Mouse (Mus musculus) inflammation-experienced regulatory T-cells, adult 6 months (primary cell): ENCODE results near the gene Ndst4. TPM values are rescaled to one million over a fixed set of nuclear protein-coding genes. Genes with fewer than 3 reads are reported as not detected.

ENCODE experiments used
- ATAC-seq: one replicate; pipeline ENCODE4 v1.8.0; 2017
- polyA plus RNA-seq, 3 experiments: library from polyadenylated mRNA; unstranded; fragments of 100-300 nt; shearing (Covaris generic); gene quantifications; one replicate each; pipeline ENCODE4 v1.2.1; 2017

The Ndst4 gene
- polyA plus RNA-seq, 3 experiments from 2014 or later = not detected

DNA sequence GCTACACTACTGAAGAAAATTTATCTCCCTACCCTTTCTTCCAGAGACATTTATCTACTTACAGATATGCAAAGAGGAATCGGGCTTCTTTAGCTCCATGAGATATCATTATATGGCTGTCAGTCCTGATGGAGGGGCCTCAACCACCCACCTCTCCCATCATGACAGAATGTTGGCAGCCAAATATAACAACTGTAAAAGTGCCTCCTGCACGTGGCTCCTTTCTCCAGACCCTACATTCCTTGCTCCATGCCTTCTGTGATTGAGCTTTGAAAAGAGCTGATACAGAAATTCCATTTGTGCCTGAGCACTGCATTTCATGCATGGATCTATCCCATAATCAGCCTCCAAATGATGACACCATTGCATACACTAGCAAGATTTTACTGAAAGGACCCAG, 331.1 kb downstream of the Ndst4 start:
- no peak for ATAC-seq

DNA sequence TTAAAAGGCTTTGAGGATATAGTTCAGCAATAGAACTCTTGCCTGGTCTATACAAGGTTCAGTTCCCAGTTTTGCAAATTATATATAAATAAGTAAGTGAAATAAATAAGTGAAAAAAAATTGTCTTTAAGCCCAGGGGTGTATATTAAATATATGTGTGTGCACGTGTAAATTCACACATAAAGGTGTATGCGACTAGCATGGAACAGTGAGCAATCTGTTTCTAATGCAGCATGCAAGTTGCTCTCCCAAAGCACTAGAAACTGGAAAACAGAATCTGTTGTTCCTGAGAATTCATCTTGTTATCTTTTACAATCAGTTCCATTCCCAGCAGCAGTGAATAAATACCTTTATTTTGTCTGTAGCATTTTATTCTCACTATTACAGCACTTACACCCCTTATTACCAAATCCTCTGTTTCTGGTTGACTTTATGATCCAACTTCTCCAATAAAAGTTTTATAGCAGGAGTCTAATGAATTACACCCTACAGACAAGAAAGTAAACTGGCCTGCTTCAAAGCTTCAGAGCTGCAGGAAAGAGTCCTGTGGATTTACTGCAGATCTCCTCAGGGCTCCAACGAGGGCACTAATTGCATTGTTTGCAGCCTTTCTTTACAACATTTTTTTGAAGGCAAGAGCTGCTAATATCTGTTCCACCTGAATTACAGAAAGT, 340.7 kb downstream of the Ndst4 start:
- ATAC-seq = no peak

DNA sequence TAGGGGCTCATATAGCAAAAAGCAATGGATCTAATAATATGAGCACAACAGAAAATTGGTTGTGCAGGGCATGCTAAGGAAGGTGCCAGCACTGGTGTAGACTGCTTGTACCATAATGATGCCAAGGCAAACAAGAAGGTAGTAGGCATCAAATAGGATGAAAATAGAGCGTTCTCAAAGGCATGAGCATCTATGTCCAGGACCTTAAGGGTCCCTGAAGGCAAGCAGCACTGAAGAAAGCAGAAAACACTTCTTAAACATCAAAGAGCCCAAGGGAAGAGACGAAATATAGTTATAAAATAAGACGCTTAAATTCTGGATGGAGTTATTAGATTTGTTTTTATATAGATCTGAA, 341.2 kb downstream of the Ndst4 start:
- ATAC-seq = no peak

DNA sequence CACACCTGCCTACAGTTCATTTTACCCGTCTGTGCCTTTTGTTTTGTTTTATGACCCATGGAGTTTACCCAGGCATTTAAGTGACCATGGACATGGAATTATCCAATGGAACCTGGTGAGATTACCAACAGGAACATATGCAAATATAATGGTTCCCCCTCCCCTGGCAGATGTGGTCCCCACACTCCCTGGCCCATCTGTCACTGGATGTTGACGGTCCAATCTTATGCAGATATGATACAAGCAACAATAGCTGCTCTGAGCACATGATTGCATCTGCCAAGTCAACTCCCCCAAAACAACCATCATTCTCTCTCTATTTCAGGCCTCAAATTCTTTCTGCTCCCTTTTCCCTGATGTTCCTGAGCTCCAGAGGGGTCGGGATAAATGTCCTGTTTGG, 342.5 kb downstream of the Ndst4 start:
- no peak for ATAC-seq

DNA sequence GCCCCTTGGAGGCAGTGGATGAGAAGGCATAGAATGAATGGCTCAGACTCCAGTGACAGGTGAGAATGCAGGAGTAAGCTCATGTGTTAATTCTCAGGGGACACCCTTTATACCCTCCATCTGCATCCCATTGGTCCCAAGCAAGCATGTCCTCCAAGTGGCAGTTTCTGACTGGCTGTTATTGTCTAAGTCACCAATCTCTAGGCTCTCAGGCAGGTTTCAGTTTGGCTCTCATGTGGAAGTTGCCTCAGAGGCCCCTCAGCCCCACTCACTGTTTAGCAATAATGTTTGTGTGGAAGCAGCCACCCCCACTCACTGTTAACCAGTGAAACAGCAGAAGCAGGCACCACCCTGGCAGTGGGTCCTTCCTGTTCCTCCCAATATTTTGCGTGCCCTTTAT, 353.0 kb downstream of the Ndst4 start:
- ATAC-seq = no peak

DNA sequence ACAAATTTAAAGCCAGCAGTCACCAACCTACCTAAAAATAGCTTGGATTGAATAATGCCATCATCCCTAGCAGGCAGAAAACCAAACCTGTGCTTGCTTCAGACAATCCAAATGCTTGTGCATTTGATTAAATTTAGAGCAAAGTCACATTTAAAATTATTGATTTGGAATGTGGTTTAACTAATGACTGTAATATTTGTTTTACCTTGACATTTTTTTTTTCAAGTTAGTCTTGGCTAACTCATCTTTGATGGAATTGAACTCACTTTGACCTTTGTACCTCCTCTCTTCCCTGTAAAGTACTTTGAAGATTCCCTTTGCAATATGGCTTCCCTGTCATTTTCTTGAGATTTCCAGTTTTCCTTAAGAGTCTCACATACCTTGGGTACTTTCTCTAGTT, 356.8 kb downstream of the Ndst4 start:
- ATAC-seq = no peak
